Mouse (Mus musculus) subcutaneous adipose tissue, adult 2 months (tissue): Measurements from ENCODE around the gene Dync1h1. TPM values are rescaled to one million over a fixed set of nuclear protein-coding genes. Genes with fewer than 3 reads are reported as not detected.

Experiments used
- polyA plus RNA-seq: library from polyadenylated mRNA; depleted of rRNA; stranded (reverse); fragments of >200 nt; gene quantifications from 2 replicates; pipeline ENCODE4 v1.2.3, GENCODE M21; 2012; ENCODE audit warnings: low replicate concordance; rRNA removed

The Dync1h1 gene
- polyA plus RNA-seq, result 277 and 352 TPM in 2 replicates

DNA sequence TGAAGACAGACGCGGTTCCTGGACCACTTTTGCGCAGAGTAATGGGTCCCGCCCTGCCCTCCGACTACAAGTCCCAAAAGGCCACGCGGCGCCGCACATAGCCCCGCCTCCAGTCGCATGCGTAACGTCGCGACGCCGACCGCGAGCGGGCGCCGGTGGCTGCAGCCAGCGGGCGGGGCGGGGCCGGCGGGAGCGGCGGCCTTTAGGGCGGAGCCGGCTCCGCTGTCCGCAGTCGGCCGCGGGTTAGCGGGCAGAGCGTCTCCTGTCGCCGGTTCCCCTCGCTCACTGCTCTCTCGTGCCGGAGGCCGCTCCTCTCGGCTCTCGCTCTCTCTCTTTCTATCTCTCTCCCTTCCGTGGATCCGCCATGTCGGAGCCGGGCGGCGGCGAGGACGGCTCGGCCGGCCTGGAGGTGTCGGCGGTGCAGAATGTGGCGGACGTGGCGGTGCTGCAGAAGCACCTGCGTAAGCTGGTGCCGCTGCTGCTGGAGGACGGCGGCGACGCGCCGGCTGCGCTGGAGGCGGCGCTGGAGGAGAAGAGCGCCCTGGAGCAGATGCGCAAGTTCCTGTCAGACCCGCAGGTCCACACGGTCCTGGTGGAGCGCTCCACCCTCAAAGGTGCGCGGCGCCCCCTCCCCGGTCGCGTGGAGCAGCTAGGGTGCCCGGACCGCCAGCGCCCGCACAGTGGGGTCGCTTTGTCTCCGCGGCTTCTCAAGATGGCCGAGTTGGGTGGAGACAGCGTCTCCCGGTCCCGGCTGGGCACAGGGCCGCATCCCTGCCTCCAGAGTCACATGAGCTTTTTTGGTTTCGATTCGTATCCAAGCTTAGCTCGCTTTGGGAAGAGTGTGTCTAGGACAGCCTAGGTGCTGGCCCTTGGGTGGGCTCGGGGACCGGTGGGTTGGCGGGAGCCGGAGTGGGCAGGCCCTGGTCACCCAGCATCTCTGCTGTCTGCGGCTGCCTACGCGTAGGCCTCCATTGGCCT, at the start of gene Dync1h1:
Dync1h1 (plus strand) TSS at position 212 of the 978 bp plus-strand sequence.

DNA sequence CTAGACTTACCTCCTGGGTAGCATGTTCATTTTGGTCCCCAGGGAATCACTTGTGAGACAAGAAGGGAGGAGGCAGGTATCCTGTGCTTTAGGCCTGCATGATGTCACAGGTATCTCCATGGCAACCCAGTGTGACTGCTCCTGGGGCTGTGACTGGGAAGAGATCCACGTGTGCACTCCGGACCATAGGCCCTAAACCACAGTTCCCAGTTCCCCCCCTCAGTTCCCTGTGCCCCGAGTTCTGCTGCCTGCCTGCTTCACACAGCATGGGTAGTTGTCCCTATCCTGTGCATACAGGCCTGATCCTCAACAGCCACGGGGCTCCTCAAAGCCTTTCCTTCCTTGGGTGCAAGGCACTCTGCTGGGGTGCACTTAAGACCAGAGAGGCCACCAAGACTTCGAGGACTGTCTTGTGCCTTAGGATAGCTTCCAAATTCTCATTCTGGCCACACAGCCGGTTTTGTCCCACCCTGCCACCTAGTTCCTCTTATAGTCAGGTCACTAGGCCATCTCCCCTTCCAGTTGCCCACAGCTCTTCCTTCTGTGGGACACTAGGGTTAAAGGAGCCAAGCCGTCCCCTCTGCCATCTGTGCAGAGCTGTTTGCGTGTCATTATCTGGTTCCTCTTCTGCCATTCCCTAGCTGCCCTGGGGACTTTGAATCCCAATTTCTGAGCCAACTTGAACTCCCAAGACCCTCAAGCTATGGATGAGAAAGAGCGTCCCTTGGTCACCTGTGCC, 81.5 kb downstream of the Dync1h1 start, which contains the start of gene 1700001K19Rik:
1700001K19Rik (minus strand) TSS at position 59 of the 739 bp plus-strand sequence.

DNA sequence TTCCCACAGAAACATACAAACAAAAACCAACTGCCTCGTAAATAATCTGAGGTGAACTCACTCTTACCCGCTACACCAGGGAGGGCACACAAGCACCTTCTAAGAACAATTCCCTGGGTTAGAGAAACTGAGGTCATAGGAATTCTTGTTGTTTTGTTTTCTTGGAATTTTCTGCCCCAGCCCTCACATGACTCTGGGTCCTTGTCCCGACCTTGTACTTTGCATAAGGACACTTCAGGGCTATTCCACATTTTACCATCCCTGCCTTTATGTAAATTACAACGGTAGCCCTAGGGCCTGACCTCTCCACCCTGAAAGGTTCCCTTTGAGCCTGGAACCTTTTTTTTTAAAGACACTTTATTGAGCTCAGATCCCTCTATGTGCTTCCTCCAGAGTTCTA, 101.3 kb downstream of the Dync1h1 start, which contains the start of gene Hsp90aa1:
Hsp90aa1 (minus strand) TSS at position 173 of the 400 bp plus-strand sequence.

Other genes with a start within 250 kb of the Dync1h1 start
- 34.7 and 48.2 TPM in 2 replicates for gene Ppp2r5c, start 154.3 kb upstream of the Dync1h1 start, polyA plus RNA-seq
- not detected in 2 replicates for gene 1700001K19Rik, start 81.2 kb downstream of the Dync1h1 start, polyA plus RNA-seq
- gene Hsp90aa1, start 101.3 kb downstream of the Dync1h1 start, polyA plus RNA-seq, result 92.4 and 164 TPM in 2 replicates
- 18.2 and 23.6 TPM in 2 replicates for gene Wdr20, start 136.5 kb downstream of the Dync1h1 start, polyA plus RNA-seq
- 0.63 and 2.8 TPM in 2 replicates for gene Mok, start 239.5 kb downstream of the Dync1h1 start, polyA plus RNA-seq
- gene Zfp839, start 248.8 kb downstream of the Dync1h1 start, polyA plus RNA-seq, result 5.6 and 9.0 TPM in 2 replicates